Mouse (Mus musculus): ENCODE results near the gene Hoxd4.

- no peak for TF ChIP-seq POLR2A (IDR thresholded peaks at IDR 0.05; ENCODE audit: low read depth, low read length)
- TF ChIP-seq CTCF (conservative IDR thresholded peaks at IDR 0.05; ENCODE audit: insufficient read depth, insufficient read length, low read depth, low read length), result no peak
Observed at GRCm38 (mm10) chr2:74720955-74721491, 9.3 kb downstream of the Hoxd4 start.
